Mouse (Mus musculus): Measurements from ENCODE around the gene Crybb2. TPM values are rescaled to one million over a fixed set of nuclear protein-coding genes. Genes with fewer than 3 reads are reported as not detected.

Gene Crybb2
- polyA plus RNA-seq, 1 experiment from 2014 or later: not detected

- no peak for DNase-seq (ENCODE audit: low spot score)
- Histone ChIP-seq H3K9me3 (replicated peaks) (no peaks in the 10 kb centered on the region), H3K4me1 (peaks cover 6% of the 10 kb centered on the region; the same call in 1 of the 2 replicates), H3K27me3 (ENCODE audit: low read depth, poor library complexity, severe bottlenecking) (no peaks in the 10 kb centered on the region), H3K4me3 (no peak overlapping the region), H3K36me3 (peaks cover 25% of the 10 kb centered on the region), H3K27ac (replicated peaks) (no peak overlapping the region; the same call in 1 of the 2 replicates)
- WGBS: 62% methylated on average over 4 of the region's 4 CpGs
Observed at GRCm38 (mm10) chr5:113086990-113087389, 17.1 kb upstream of the Crybb2 start.

GRCm38 (mm10) chr5:113086439-113086838 is 16.5 kb upstream of the Crybb2 start:
- Histone ChIP-seq H3K27ac (replicated peaks) (no peak overlapping the region), H3K27me3 (ENCODE audit: low read depth, poor library complexity, severe bottlenecking) (no peaks in the 10 kb centered on the region), H3K4me1 (peaks cover 5% of the 10 kb centered on the region; the same call in 1 of the 2 replicates), H3K9me3 (replicated peaks) (no peaks in the 10 kb centered on the region), H3K36me3 (peaks cover 22% of the 10 kb centered on the region), H3K4me3 (no peak overlapping the region)
- no peak for DNase-seq (ENCODE audit: low spot score)
- 83% methylated on average over 12 of the region's 12 CpGs for WGBS

- no peak overlapping the region for H3K27ac ChIP-seq (replicated peaks)
- H3K9me3 ChIP-seq (replicated peaks): no peaks in the 10 kb centered on the region
- peaks cover 17% of the 10 kb centered on the region for H3K36me3 ChIP-seq
- no peak for DNase-seq (ENCODE audit: low spot score)
- 0 out of 2 replicates have a peak, but pooled peaks cover 3% of the 10 kb centered on the region for H3K4me1 ChIP-seq
- no peak overlapping the region for H3K4me3 ChIP-seq
- no peaks in the 10 kb centered on the region for H3K27me3 ChIP-seq (ENCODE audit: low read depth, poor library complexity, severe bottlenecking)
- WGBS: 73% methylated on average over 2 of the region's 2 CpGs
Observed at GRCm38 (mm10) chr5:113085931-113086330, 16.0 kb upstream of the Crybb2 start.

- 86% methylated on average over 2 of the region's 2 CpGs for WGBS
- no peak for DNase-seq (ENCODE audit: low spot score)
- Histone ChIP-seq H3K9me3 (replicated peaks) (no peaks in the 10 kb centered on the region), H3K27me3 (ENCODE audit: low read depth, poor library complexity, severe bottlenecking) (no peaks in the 10 kb centered on the region), H3K36me3 (peaks cover 1% of the 10 kb centered on the region; the same call in 1 of the 2 replicates), H3K27ac (replicated peaks) (no peak overlapping the region), H3K4me3 (no peak overlapping the region), H3K4me1 (peaks cover 13% of the 10 kb centered on the region)
Observed at GRCm38 (mm10) chr5:113084309-113084708, 14.4 kb upstream of the Crybb2 start.

GRCm38 (mm10) chr5:113082356-113083168 is 12.6 kb upstream of the Crybb2 start:
- H3K4me3 ChIP-seq: no peak overlapping the region
- no peaks in the 10 kb centered on the region for H3K9me3 ChIP-seq (replicated peaks)
- no peak for DNase-seq (ENCODE audit: low spot score)
- peaks cover 13% of the 10 kb centered on the region for H3K4me1 ChIP-seq
- no peaks in the 10 kb centered on the region for H3K36me3 ChIP-seq
- 74% methylated on average over 19 of the region's 19 CpGs for WGBS
- H3K27ac ChIP-seq (replicated peaks): 0 out of 2 replicates have a peak overlapping the region, but pooled peaks have one; percentile 6
- no peaks in the 10 kb centered on the region for H3K27me3 ChIP-seq (ENCODE audit: low read depth, poor library complexity, severe bottlenecking)

- no peak for DNase-seq (ENCODE audit: low spot score)
- no peaks in the 10 kb centered on the region for H3K36me3 ChIP-seq
- no peaks in the 10 kb centered on the region for H3K27me3 ChIP-seq (ENCODE audit: low read depth, poor library complexity, severe bottlenecking)
- H3K4me1 ChIP-seq: peaks cover 10% of the 10 kb centered on the region
- no peaks in the 10 kb centered on the region for H3K9me3 ChIP-seq (replicated peaks)
- WGBS: 86% methylated on average over 8 of the region's 8 CpGs
- no peak within 1 kb of the TSS for H3K27ac ChIP-seq (replicated peaks)
- H3K4me3 ChIP-seq: no peak within 1 kb of the TSS
Observed at GRCm38 (mm10) chr5:113081439-113081838, 11.5 kb upstream of the Crybb2 start, which contains the start of gene Crybb3. TSS of gene Crybb3 (minus strand) at chr5:113081584.

- no peaks in the 10 kb centered on the region for H3K9me3 ChIP-seq (replicated peaks)
- H3K4me1 ChIP-seq: peaks cover 10% of the 10 kb centered on the region
- no peak for DNase-seq (ENCODE audit: low spot score)
- H3K36me3 ChIP-seq: no peaks in the 10 kb centered on the region
- H3K27ac ChIP-seq (replicated peaks): no peak overlapping the region
- H3K4me3 ChIP-seq: no peak overlapping the region
- WGBS: 93% methylated on average over 9 of the region's 9 CpGs
- H3K27me3 ChIP-seq (ENCODE audit: low read depth, poor library complexity, severe bottlenecking): no peaks in the 10 kb centered on the region
Observed at GRCm38 (mm10) chr5:113081020-113081419, 11.1 kb upstream of the Crybb2 start.

- H3K4me1 ChIP-seq: peaks cover 11% of the 10 kb centered on the region
- H3K27me3 ChIP-seq (ENCODE audit: low read depth, poor library complexity, severe bottlenecking): no peaks in the 10 kb centered on the region
- peak; percentile 55 for DNase-seq (ENCODE audit: low spot score)
- H3K36me3 ChIP-seq: no peaks in the 10 kb centered on the region
- 23% methylated on average over 21 of the region's 21 CpGs for WGBS
- H3K4me3 ChIP-seq: peak overlapping the region; percentile 38
- no peaks in the 10 kb centered on the region for H3K9me3 ChIP-seq (replicated peaks)
- H3K27ac ChIP-seq (replicated peaks): 0 out of 2 replicates have a peak overlapping the region, but pooled peaks have one; percentile 59
Observed at GRCm38 (mm10) chr5:113079783-113080182, 9.9 kb upstream of the Crybb2 start.

- no peak overlapping the region for H3K27ac ChIP-seq (replicated peaks)
- 68% methylated on average over 5 of the region's 5 CpGs for WGBS
- DNase-seq (ENCODE audit: low spot score): no peak
- no peak overlapping the region for H3K4me3 ChIP-seq
- H3K36me3 ChIP-seq: no peaks in the 10 kb centered on the region
- no peaks in the 10 kb centered on the region for H3K27me3 ChIP-seq (ENCODE audit: low read depth, poor library complexity, severe bottlenecking)
- H3K9me3 ChIP-seq (replicated peaks): no peaks in the 10 kb centered on the region
- peaks cover 15% of the 10 kb centered on the region for H3K4me1 ChIP-seq
Observed at GRCm38 (mm10) chr5:113078686-113079085, 8.8 kb upstream of the Crybb2 start.

- 5% methylated on average over 16 of the region's 16 CpGs for WGBS
- no peak overlapping the region for H3K27ac ChIP-seq (replicated peaks)
- peaks cover 16% of the 10 kb centered on the region; the same call in 1 of the 2 replicates for H3K27me3 ChIP-seq (ENCODE audit: low read depth, poor library complexity, severe bottlenecking)
- DNase-seq (ENCODE audit: low spot score): peak; percentile 85
- H3K4me1 ChIP-seq: peaks cover 16% of the 10 kb centered on the region
- no peak overlapping the region for H3K4me3 ChIP-seq
- H3K9me3 ChIP-seq (replicated peaks): no peaks in the 10 kb centered on the region
- no peaks in the 10 kb centered on the region for H3K36me3 ChIP-seq
Observed at GRCm38 (mm10) chr5:113054308-113054707, 15.6 kb downstream of the Crybb2 start.

- peaks cover 16% of the 10 kb centered on the region for H3K4me1 ChIP-seq
- H3K27ac ChIP-seq (replicated peaks): peak overlapping the region; percentile 24; the same call in 1 of the 2 replicates
- H3K27me3 ChIP-seq (ENCODE audit: low read depth, poor library complexity, severe bottlenecking): peaks cover 16% of the 10 kb centered on the region; the same call in 1 of the 2 replicates
- WGBS: 84% methylated on average over 7 of the region's 7 CpGs
- no peak overlapping the region for H3K4me3 ChIP-seq
- H3K36me3 ChIP-seq: no peaks in the 10 kb centered on the region
- no peak for DNase-seq (ENCODE audit: low spot score)
- H3K9me3 ChIP-seq (replicated peaks): no peaks in the 10 kb centered on the region
Observed at GRCm38 (mm10) chr5:113050581-113051185, 19.2 kb downstream of the Crybb2 start.

GRCm38 (mm10) chr5:113049876-113050275 is 20.0 kb downstream of the Crybb2 start:
- DNase-seq (ENCODE audit: low spot score): no peak
- peaks cover 16% of the 10 kb centered on the region for H3K4me1 ChIP-seq
- no peaks in the 10 kb centered on the region for H3K36me3 ChIP-seq
- peaks cover 14% of the 10 kb centered on the region; the same call in 1 of the 2 replicates for H3K27me3 ChIP-seq (ENCODE audit: low read depth, poor library complexity, severe bottlenecking)
- H3K27ac ChIP-seq (replicated peaks): 0 out of 2 replicates have a peak overlapping the region, but pooled peaks have one; percentile 43
- H3K4me3 ChIP-seq: no peak overlapping the region
- no peaks in the 10 kb centered on the region for H3K9me3 ChIP-seq (replicated peaks)
